Mouse (Mus musculus): ENCODE data around the gene Hist1h2ae.
"Not testable (repeated sequence)": the region's sequence is repeated elsewhere in the genome, so short reads cannot be mapped to it uniquely, and the experiment has no call there.

DNA sequence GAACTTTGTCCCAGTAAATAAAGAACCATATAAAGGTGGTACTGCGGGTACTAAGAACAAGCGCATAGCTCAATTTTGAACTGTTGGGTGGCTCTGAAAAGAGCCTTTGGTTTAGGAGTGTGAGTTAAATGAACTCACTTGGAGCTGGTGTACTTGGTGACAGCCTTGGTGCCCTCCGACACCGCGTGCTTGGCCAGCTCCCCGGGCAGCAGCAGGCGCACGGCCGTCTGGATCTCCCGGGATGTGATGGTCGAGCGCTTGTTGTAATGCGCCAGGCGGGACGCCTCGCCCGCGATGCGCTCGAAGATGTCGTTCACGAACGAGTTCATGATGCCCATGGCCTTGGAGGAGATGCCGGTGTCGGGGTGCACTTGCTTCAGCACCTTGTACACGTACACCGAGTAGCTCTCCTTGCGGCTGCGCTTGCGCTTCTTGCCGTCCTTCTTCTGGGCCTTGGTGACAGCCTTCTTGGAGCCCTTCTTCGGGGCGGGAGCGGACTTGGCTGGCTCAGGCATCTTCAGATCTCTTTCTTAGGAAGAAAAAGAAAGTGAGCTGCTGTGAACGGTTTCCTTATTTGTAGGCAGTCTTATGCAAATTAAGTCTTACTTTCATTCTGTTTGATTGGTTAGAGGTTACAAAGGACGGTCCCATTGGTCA, 14.6 kb upstream of the Hist1h2ae start:
- peak; percentile 92 for TF ChIP-seq POLR2A (IDR thresholded peaks at IDR 0.05; ENCODE audit: borderline replicate concordance, control insufficient read depth, low read depth, low read length)
- not testable (repeated sequence) for TF ChIP-seq CTCF (IDR thresholded peaks at IDR 0.05; ENCODE audit: control insufficient read depth, insufficient read depth, low read length)

All from bone marrow, adult 2 months (tissue).